Comparison of ENCODE assay signal across 16 mouse cellular contexts in genomic region chr9:31563541-31563940, GRCm38 (mm10).
"Had no signal": no experiment of that assay in that cellular context is flagged by ENCODE, and none has a peak within 500 bp of the region (broad histone marks: within the 10 kb centered on the region; RNA-seq: fewer than 3 reads in every experiment).

No protein-coding gene starts in this region.

- ATAC-seq: lung, postnatal 0 days; midbrain, embryonic 13.5 days; midbrain, embryonic 15.5 days had no signal

- H3K4me2 ChIP-seq: lung, embryonic 15.5 days; midbrain, embryonic 11.5 days; midbrain, embryonic 13.5 days; midbrain, embryonic 15.5 days; neural tube, embryonic 12.5 days; stomach, embryonic 15.5 days had no signal

- H3K4me3 ChIP-seq: lung, embryonic 15.5 days; megakaryocyte, embryonic 14.5 days; midbrain, embryonic 13.5 days; midbrain, embryonic 15.5 days; neural tube, embryonic 12.5 days; stomach, embryonic 15.5 days had no signal

- H3K27me3 ChIP-seq: lung, embryonic 15.5 days; midbrain, embryonic 15.5 days; neural tube, embryonic 12.5 days; stomach, embryonic 15.5 days had no signal

- DNase-seq: lung, adult 2 months; lung, postnatal 14 days; lung, postnatal 36 days; right cerebral cortex, postnatal 14 days; thymus, postnatal 14 days; thymus, postnatal 36 days had no signal

- H3K4me1 ChIP-seq: neural tube, embryonic 12.5 days had no signal

- H3K9ac ChIP-seq: lung, embryonic 15.5 days; midbrain, embryonic 13.5 days; midbrain, embryonic 15.5 days; neural tube, embryonic 12.5 days; stomach, embryonic 15.5 days had no signal

- H3K36me3 ChIP-seq: lung, embryonic 15.5 days; midbrain, embryonic 13.5 days; midbrain, embryonic 15.5 days; neural tube, embryonic 12.5 days; stomach, embryonic 15.5 days had no signal

- H3K9me3 ChIP-seq: lung, embryonic 15.5 days; midbrain, embryonic 13.5 days; midbrain, embryonic 15.5 days; neural tube, embryonic 12.5 days; stomach, embryonic 15.5 days had no signal

- H3K27ac ChIP-seq: lung, embryonic 15.5 days; macrophage; midbrain, embryonic 13.5 days; midbrain, embryonic 15.5 days; neural tube, embryonic 12.5 days; stomach, embryonic 15.5 days; stomach, postnatal 0 days had no signal
